Mouse (Mus musculus) lung, postnatal 0 days (tissue): ENCODE measurements at regions not wholly inside any gene's neighbourhood (a gene's known extent, or its start where the extent isn't known, plus 50 kb on each side); places are given as distances from the start of the nearest gene placed in this dataset.
A peak's percentile ranks its signal among the peaks of the same experiment; 100 is the strongest.
"Not testable (repeated sequence)": the region's sequence is repeated elsewhere in the genome, so short reads cannot be mapped to it uniquely, and the experiment has no call there.

Source experiments
- ATAC-seq: fragments of 200-750 bp; cut with Nextera tagmentation; 2 replicates; pipeline ENCODE4 v1.8.0; 2017; ENCODE audit warnings: moderate library complexity
- DNase-seq: peaks from one replicate; pipeline ENCODE4 v3.0.0-alpha.2; 2016; ENCODE audit warnings: low spot score
- H3K27ac ChIP-seq: fragments of 300-500 bp; sonication (generic); 2 replicates; pipeline ENCODE4 v1.5.1; 2014; ENCODE audit warnings: antibody characterized with exemption, mild to moderate bottlenecking, low read length, mixed read lengths
- H3K27me3 ChIP-seq: fragments of 300-500 bp; sonication (generic); replicated peaks from 2 replicates; pipeline ENCODE4 v1.6.1; 2014; ENCODE audit warnings: low read length, mixed read lengths; ENCODE audit not compliant: insufficient read depth
- H3K36me3 ChIP-seq: fragments of 300-500 bp; sonication (generic); 2 replicates; pipeline ENCODE4 v1.6.1; 2014; ENCODE audit warnings: low read length, mixed read lengths; ENCODE audit not compliant: insufficient read depth
- H3K4me1 ChIP-seq: fragments of 300-500 bp; sonication (generic); 2 replicates; pipeline ENCODE4 v1.6.1; 2014; ENCODE audit warnings: antibody characterized with exemption, low read depth, low read length, mixed read lengths; ENCODE audit not compliant: insufficient read depth
- H3K4me2 ChIP-seq: fragments of 300-500 bp; sonication (generic); replicated peaks from 2 replicates; pipeline ENCODE4 v1.6.1; 2014; ENCODE audit warnings: low read depth, mild to moderate bottlenecking, low read length, moderate library complexity, mixed read lengths
- H3K4me3 ChIP-seq: fragments of 300-500 bp; sonication (generic); 2 replicates; pipeline ENCODE4 v1.5.1; 2014; ENCODE audit warnings: low read depth, low read length
- H3K9ac ChIP-seq: fragments of 300-500 bp; sonication (generic); replicated peaks from 2 replicates; pipeline ENCODE4 v1.6.1; 2014; ENCODE audit warnings: low read depth, mild to moderate bottlenecking
- H3K9me3 ChIP-seq: fragments of 300-500 bp; sonication (generic); 2 replicates; pipeline ENCODE4 v1.6.1; 2016; ENCODE audit warnings: low read length, mixed read lengths
- CTCF ChIP-seq: IDR thresholded peaks from 2 replicates; pipeline ENCODE4 v1.5.1; 2016; ENCODE audit warnings: antibody characterized with exemption, mild to moderate bottlenecking
- EP300 ChIP-seq: IDR thresholded peaks from 2 replicates; pipeline ENCODE4 v1.6.1; 2016; ENCODE audit warnings: antibody characterized with exemption, mild to moderate bottlenecking, control low read depth
- WGBS: fragments of 180-500 bp; shearing (Covaris S2); extraction: QIAGEN DNeasy Blood & Tissue Kit; methylation state at CpG from one replicate; pipeline ENCODE4 v1.1.7; 2014; 5-methylcytosine and 5-hydroxymethylcytosine counted together

DNA sequence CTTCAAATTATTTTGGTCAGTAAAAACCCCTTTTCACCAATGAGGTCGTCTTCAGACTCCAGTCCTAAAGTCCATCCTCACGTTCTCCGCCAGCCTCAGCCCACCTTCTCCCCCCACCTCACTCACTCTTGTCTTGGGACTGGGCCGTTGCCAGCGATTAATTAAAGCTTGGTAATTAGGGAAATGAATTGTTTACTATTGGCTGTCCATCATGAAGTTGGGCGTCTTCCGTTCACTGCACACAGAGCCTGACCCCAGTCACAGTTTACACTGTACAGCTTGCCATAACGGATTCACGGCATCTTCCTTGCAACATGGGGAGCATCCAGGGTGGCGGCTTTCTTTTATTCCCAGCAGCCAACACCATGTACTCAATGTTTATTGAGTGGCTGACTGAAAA lies 155.4 kb upstream of the Map1b start:
- Histone ChIP-seq H3K9ac (no peak overlapping the region), H3K4me2 (no peak overlapping the region), H3K9me3 (no peaks in the 10 kb centered on the region), H3K4me3 (no peak overlapping the region), H3K27ac (no peak overlapping the region), H3K4me1 (no peaks in the 10 kb centered on the region), H3K27me3 (no peaks in the 10 kb centered on the region), H3K36me3 (no peaks in the 10 kb centered on the region)
- 46% methylated on average over 10 of the region's 10 CpGs for WGBS
- TF ChIP-seq CTCF = no peak
- TF ChIP-seq EP300 = no peak
- DNase-seq (no peak), ATAC-seq (0 out of 2 replicates have a peak, but pooled peaks have one; percentile 12)

DNA sequence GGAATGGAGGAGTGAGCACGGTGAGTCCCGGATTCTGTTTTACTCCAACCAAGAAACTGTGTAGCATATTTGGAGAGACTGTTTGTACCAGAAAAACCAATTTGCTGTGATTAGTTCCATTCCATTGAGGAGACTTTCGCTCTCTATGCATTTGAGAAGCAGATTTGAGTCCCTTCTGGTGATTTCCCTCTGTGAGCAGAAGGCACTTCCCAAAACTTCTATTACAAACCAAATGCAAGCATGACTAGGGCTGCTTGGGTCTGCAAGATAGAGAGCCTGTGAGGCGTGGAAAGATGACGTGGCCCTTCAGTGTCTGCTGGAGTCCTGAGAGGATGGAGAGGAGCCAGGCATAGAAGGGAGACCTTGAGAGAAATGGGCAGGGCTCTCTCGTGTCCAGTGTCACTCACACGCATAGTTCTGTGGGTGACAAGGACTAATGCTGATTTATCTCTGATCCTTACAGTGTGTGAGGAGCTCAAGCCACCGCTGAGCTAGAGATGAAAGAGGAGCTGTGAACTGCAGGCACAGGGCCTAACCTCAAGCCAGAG lies 153.7 kb upstream of the Map1b start:
- Histone ChIP-seq H3K9me3 (no peaks in the 10 kb centered on the region), H3K27ac (no peak overlapping the region), H3K4me2 (no peak overlapping the region), H3K4me1 (no peaks in the 10 kb centered on the region), H3K27me3 (no peaks in the 10 kb centered on the region), H3K36me3 (no peaks in the 10 kb centered on the region), H3K4me3 (no peak overlapping the region), H3K9ac (no peak overlapping the region)
- ATAC-seq (no peak), DNase-seq (no peak)
- TF ChIP-seq EP300 (no peak), CTCF (no peak)
- 77% methylated on average over 8 of the region's 8 CpGs for WGBS

DNA sequence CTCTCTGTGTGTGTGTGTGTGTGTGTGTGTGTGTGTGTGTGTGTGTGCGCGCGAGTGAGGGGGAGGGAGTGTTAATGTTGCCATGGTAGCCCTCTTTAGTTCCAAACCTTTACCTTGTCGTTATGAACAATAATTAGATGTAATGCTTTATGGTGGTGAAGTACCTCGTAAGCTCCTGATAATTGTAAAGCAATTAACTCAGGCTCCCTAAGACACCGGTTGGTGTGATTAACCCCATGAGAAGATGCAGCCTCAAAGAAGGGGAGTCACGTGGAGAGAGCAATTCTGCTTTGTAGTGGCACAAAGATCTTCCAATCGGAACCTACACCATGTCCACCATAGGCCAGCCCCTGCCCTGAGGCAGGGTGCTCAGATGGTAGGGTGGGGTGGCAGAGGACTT lies 152.3 kb upstream of the Map1b start:
- Histone ChIP-seq H3K9ac (no peak overlapping the region), H3K9me3 (no peaks in the 10 kb centered on the region), H3K4me2 (no peak overlapping the region), H3K27me3 (no peaks in the 10 kb centered on the region), H3K4me1 (no peaks in the 10 kb centered on the region), H3K27ac (no peak overlapping the region), H3K36me3 (no peaks in the 10 kb centered on the region), H3K4me3 (no peak overlapping the region)
- ATAC-seq (no peak), DNase-seq (no peak)
- 82% methylated on average over 8 of the region's 8 CpGs for WGBS
- TF ChIP-seq CTCF (no peak), EP300 (no peak)

DNA sequence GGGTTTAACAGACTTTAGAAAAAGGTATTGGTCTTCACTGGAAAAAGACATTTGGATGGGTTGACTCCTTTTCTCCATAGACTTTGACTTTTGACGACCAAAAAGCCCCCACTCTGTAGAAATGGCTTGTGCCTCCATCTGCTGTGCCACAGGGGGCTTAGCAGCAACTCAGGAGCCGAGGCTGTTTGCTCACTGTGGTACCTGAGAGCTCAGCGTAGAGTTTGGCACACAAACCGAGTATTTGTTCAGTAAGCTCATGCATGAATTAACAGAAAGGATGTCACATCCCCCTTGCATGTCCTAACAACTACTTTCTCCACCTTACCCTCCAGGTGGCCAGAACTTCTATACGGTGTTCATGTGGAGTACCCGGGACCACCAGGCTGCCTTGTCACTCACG lies 149.7 kb upstream of the Map1b start:
- no peak for DNase-seq
- 48% methylated on average over 7 of the region's 7 CpGs for WGBS
- Histone ChIP-seq H3K27me3 (no peaks in the 10 kb centered on the region), H3K36me3 (no peaks in the 10 kb centered on the region), H3K27ac (no peak overlapping the region), H3K9ac (no peak overlapping the region), H3K4me3 (no peak overlapping the region), H3K4me1 (no peaks in the 10 kb centered on the region), H3K9me3 (no peaks in the 10 kb centered on the region), H3K4me2 (no peak overlapping the region)
- ATAC-seq = no peak
- TF ChIP-seq CTCF (no peak), EP300 (no peak)

DNA sequence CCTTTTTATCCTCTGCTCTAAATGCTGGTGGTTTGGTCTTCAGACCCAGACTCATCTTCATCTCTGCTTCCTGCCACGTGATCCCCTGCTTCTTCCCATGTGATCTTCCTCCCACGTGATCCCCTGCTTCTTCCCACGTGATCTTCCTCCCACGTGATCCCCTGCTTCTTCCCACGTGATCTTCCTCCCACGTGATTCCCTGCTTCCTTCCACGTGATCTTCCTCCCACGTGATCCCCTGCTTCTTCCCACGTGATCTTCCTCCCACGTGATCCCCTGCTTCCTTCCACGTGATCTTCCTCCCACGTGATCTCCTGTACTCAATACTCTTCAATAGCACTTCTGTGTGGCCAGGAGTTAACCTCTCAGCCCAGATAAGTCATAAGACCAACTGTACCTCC lies 147.1 kb upstream of the Map1b start:
- H3K9ac ChIP-seq, H3K9me3 ChIP-seq, H3K27ac ChIP-seq, H3K36me3 ChIP-seq, DNase-seq, H3K4me2 ChIP-seq, ATAC-seq, H3K27me3 ChIP-seq, H3K4me3 ChIP-seq, H3K4me1 ChIP-seq: not testable (repeated sequence)
- WGBS = 78% methylated on average over 12 of the region's 12 CpGs

DNA sequence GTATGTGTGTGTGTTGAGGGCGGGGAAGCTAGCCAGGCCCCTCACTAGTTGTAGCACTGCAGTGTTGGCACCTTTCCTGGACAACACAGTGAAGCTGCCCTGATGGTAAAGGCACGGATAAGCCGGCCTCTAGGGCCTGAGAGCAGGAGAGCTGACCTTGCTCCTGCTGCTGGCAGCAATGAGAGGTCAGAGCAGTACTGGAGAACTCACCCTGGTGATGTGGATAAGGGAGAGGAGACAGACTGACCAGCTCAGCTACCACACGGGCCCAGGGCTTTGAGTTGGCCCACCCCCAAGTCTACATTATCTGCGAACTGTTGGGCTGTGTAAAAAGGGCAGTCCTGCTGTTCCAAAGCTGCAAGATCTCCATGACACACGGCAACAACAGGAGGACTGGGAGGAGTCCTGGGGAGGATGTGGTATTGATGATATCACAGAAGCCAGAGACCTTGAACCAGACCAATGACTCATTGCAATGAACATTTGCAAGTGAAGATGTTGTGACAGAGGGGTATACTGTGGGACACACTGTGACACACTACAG lies 131.4 kb upstream of the Map1b start:
- Histone ChIP-seq H3K27me3 (no peaks in the 10 kb centered on the region), H3K4me3 (no peak overlapping the region), H3K4me1 (no peaks in the 10 kb centered on the region), H3K9me3 (no peaks in the 10 kb centered on the region), H3K9ac (no peak overlapping the region), H3K27ac (no peak overlapping the region), H3K36me3 (no peaks in the 10 kb centered on the region), H3K4me2 (no peak overlapping the region)
- peak; percentile 53 for ATAC-seq
- DNase-seq = peak; percentile 22
- no peak for TF ChIP-seq EP300
- 52% methylated on average over 6 of the region's 6 CpGs for WGBS

DNA sequence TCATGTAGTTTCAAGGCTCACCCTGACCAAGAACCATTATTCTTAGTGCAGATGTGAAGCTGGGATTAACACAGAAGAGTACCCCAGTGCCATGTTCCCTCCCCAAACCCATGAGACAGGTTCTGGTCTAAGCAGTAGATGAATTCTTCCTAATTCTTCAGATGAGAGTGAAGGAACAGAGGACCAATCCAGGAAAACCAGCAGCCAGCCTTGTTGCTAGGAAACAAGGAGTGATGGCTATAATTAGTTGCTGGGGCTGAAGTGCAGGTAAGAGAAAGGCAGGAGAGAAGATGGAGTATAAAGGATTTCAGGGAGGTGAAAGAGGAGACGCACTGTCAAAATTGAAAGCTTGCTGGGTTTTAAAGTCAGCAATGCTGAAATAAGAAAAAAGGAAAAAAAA lies 128.4 kb upstream of the Map1b start:
- no peak overlapping the region for H3K27ac ChIP-seq
- 93% methylated on average over 1 of the region's 1 CpGs for WGBS

More for the DNA sequence above, 128.4 kb upstream of the Map1b start:
- H3K9ac ChIP-seq = no peak overlapping the region
- H3K4me3 ChIP-seq = no peak overlapping the region
- H3K9me3 ChIP-seq = no peaks in the 10 kb centered on the region
- no peak overlapping the region for H3K4me2 ChIP-seq
- no peaks in the 10 kb centered on the region for H3K27me3 ChIP-seq
- H3K4me1 ChIP-seq = no peaks in the 10 kb centered on the region
- TF ChIP-seq EP300 (no peak), CTCF (no peak)
- no peak for DNase-seq
- ATAC-seq = no peak
- H3K36me3 ChIP-seq = no peaks in the 10 kb centered on the region
